Mouse (Mus musculus) spleen, adult 2 months (tissue): ENCODE data around the gene Zfp335.

Experiments
- CTCF ChIP-seq: fragments of 200-500 bp; IDR thresholded peaks from 2 replicates; pipeline ENCODE4 v1.5.1; 2011; ENCODE audit warnings: mild to moderate bottlenecking, inconsistent platforms; ENCODE audit not compliant: insufficient read depth, insufficient read length, insufficient replicate concordance; ENCODE audit errors: extremely low read depth
- POLR2A ChIP-seq: fragments of 200-500 bp; IDR thresholded peaks from 2 replicates; pipeline ENCODE4 v1.6.1; 2011; ENCODE audit warnings: low read depth, low read length, inconsistent platforms

GRCm38 (mm10) chr2:164895885-164896284 lies 15.7 kb downstream of the Zfp335 start:
- TF ChIP-seq CTCF (no peak), POLR2A (no peak)
